In genomic region chr7:144206254-144206653, GRCm38 (mm10) we compare ENCODE assay signal across 22 mouse cellular contexts.
DNase-seq lines count a peak whose midpoint lies in the region; TF ChIP-seq lines count a peak whose summit lies in the region.
"Had no signal": no experiment of that assay in that cellular context is flagged by ENCODE, and none has a peak within 500 bp of the region (broad histone marks: within the 10 kb centered on the region; RNA-seq: fewer than 3 reads in every experiment).

No protein-coding gene starts in this region.

- peak; percentile 35 for DNase-seq in layer of hippocampus, adult 11-12 months (ENCODE audit: low spot score)
- no peak for DNase-seq in layer of hippocampus, postnatal 10 days (ENCODE audit: low spot score in 2 of 2)
- DNase-seq in left cerebral cortex, adult 2 months (ENCODE audit: extremely low spot score in 1 of 2, low spot score in 2 of 2), result peak in 1 of 2 experiments; percentile 48
- no peak for DNase-seq in left cerebral cortex, adult 11 months (ENCODE audit: low spot score)
- DNase-seq in right cerebral cortex, adult 2 months (ENCODE audit: low spot score in 2 of 2), result peak; percentile 41 to 67
- DNase-seq in right cerebral cortex, postnatal 4 days, result no peak
- DNase-seq in right cerebral cortex, postnatal 36 days (ENCODE audit: low spot score in 2 of 2), result peak; percentile 52
- no peak for DNase-seq in adrenal gland, adult 18-20 months (ENCODE audit: low spot score in 2 of 2)
- DNase-seq: adrenal gland, adult 2 months; adrenal gland, postnatal 14 days; cerebellum, adult 11-12 months; cerebellum, adult 8-10 months; cerebellum, postnatal 10 days; cerebellum, postnatal 36 days; forebrain, postnatal 0 days; gastrocnemius, adult 2 months; gastrocnemius, postnatal 14 days; heart, adult 11 months had no signal

- intact Hi-C loops in left cerebral cortex, adult 2 months (cut with DNase I), result loop anchor here (1.0 kb wide), 1 partner anchor 29 kb away; no protein-coding TSS in a partner anchor

- TF ChIP-seq CTCF in left cerebral cortex, adult 2 months (IDR thresholded peaks at IDR 0.05), result no peak

- H3K27ac ChIP-seq in left cerebral cortex, adult 2 months, result peak overlapping the region; percentile 70; the same call in 1 of the 2 replicates
- H3K27ac ChIP-seq: embryonic facial prominence, embryonic 12.5 days; embryonic facial prominence, embryonic 15.5 days; gastrocnemius, adult 2 months; hindbrain, embryonic 12.5 days had no signal

- H3K4me3 ChIP-seq in left cerebral cortex, adult 2 months, result no peak overlapping the region
- H3K4me3 ChIP-seq: embryonic facial prominence, embryonic 12.5 days; embryonic facial prominence, embryonic 15.5 days; gastrocnemius, adult 2 months; hindbrain, embryonic 12.5 days; hindbrain, embryonic 15.5 days had no signal

Comparison
In these comparisons a context has a peak if more than half of its experiments do, and no peak if none do; other contexts are left out.
1. DNase-seq: peak in layer of hippocampus, adult 11-12 months (single experiment), right cerebral cortex, adult 2 months (2 of 2) and right cerebral cortex, postnatal 36 days (2 of 2); none in layer of hippocampus, postnatal 10 days (0 of 2), left cerebral cortex, adult 11 months (single experiment), right cerebral cortex, postnatal 4 days (single experiment) and adrenal gland, adult 18-20 months (0 of 2).